ENCODE assay signal across 22 mouse cellular contexts in genomic region chr16:59587816-59588215, GRCm38 (mm10). TPM values are rescaled to one million over a fixed set of nuclear protein-coding genes. Genes with fewer than 3 reads are reported as not detected.
DNase-seq lines count a peak whose midpoint lies in the region; ATAC-seq and TF ChIP-seq lines count a peak whose summit lies in the region.
"Had no signal": no experiment of that assay in that cellular context is flagged by ENCODE, and none has a peak within 500 bp of the region (broad histone marks: within the 10 kb centered on the region; RNA-seq: fewer than 3 reads in every experiment).

No protein-coding gene starts in this region.

- no peaks in the 10 kb centered on the region for H3K4me1 ChIP-seq in intestine, embryonic 15.5 days (replicated peaks)
- H3K4me1 ChIP-seq in intestine, embryonic 16.5 days (ENCODE audit: control insufficient read depth, insufficient read depth, low read length), result no peaks in the 10 kb centered on the region
- H3K4me1 ChIP-seq in neural tube, embryonic 14.5 days (ENCODE audit: control insufficient read depth, insufficient read depth, low read length), result no peaks in the 10 kb centered on the region
- peaks cover 8% of the 10 kb centered on the region; the same call in 1 of the 2 replicates for H3K4me1 ChIP-seq in neural tube, embryonic 15.5 days
- H3K4me1 ChIP-seq in thymus, adult 2 months (replicated peaks; ENCODE audit: control insufficient read depth, insufficient read depth, low read length), result no peaks in the 10 kb centered on the region
- H3K4me1 ChIP-seq: neural tube, embryonic 12.5 days had no signal

- H3K27ac ChIP-seq in intestine, embryonic 15.5 days, result no peak overlapping the region
- no peak overlapping the region for H3K27ac ChIP-seq in intestine, embryonic 16.5 days (ENCODE audit: low read length)
- no peak overlapping the region for H3K27ac ChIP-seq in neural tube, embryonic 14.5 days (ENCODE audit: low read depth, low read length)
- no peak overlapping the region for H3K27ac ChIP-seq in neural tube, embryonic 15.5 days (replicated peaks)
- no peak overlapping the region for H3K27ac ChIP-seq in thymus, adult 2 months (ENCODE audit: control insufficient read depth, insufficient read depth, low read length)
- H3K27ac ChIP-seq: embryonic facial prominence, embryonic 12.5 days; hindbrain, embryonic 14.5 days; kidney, embryonic 15.5 days; limb, embryonic 15.5 days; liver, embryonic 14.5 days; neural tube, embryonic 12.5 days had no signal

- no peaks in the 10 kb centered on the region for H3K27me3 ChIP-seq in intestine, embryonic 15.5 days (replicated peaks)
- H3K27me3 ChIP-seq in intestine, embryonic 16.5 days (replicated peaks; ENCODE audit: control insufficient read depth, insufficient read depth, low read length), result no peaks in the 10 kb centered on the region
- no peaks in the 10 kb centered on the region for H3K27me3 ChIP-seq in neural tube, embryonic 14.5 days (ENCODE audit: control insufficient read depth, insufficient read depth, low read length)
- H3K27me3 ChIP-seq in neural tube, embryonic 15.5 days (replicated peaks), result no peaks in the 10 kb centered on the region
- H3K27me3 ChIP-seq in thymus, adult 2 months (ENCODE audit: control insufficient read depth, insufficient read depth, low read length), result no peaks in the 10 kb centered on the region
- H3K27me3 ChIP-seq: embryonic facial prominence, embryonic 12.5 days; kidney, embryonic 15.5 days; limb, embryonic 15.5 days; megakaryocyte, embryonic 14.5 days; neural tube, embryonic 12.5 days had no signal

- H3K4me3 ChIP-seq in intestine, embryonic 15.5 days (replicated peaks), result no peak overlapping the region
- no peak overlapping the region for H3K4me3 ChIP-seq in intestine, embryonic 16.5 days (ENCODE audit: low read length)
- no peak overlapping the region for H3K4me3 ChIP-seq in neural tube, embryonic 14.5 days (ENCODE audit: low read depth, low read length)
- no peak overlapping the region for H3K4me3 ChIP-seq in neural tube, embryonic 15.5 days (replicated peaks)
- H3K4me3 ChIP-seq in thymus, adult 2 months (ENCODE audit: control insufficient read depth, insufficient read depth, low read length), result no peak overlapping the region
- H3K4me3 ChIP-seq: embryonic facial prominence, embryonic 12.5 days; kidney, embryonic 15.5 days; limb, embryonic 15.5 days; megakaryocyte, embryonic 14.5 days; neural tube, embryonic 12.5 days had no signal

- H3K36me3 ChIP-seq in intestine, embryonic 15.5 days, result no peaks in the 10 kb centered on the region
- H3K36me3 ChIP-seq in intestine, embryonic 16.5 days (ENCODE audit: control insufficient read depth, insufficient read depth, low read length), result no peaks in the 10 kb centered on the region
- no peaks in the 10 kb centered on the region for H3K36me3 ChIP-seq in neural tube, embryonic 14.5 days (ENCODE audit: control insufficient read depth, insufficient read depth, low read length)
- no peaks in the 10 kb centered on the region for H3K36me3 ChIP-seq in neural tube, embryonic 15.5 days
- H3K36me3 ChIP-seq in thymus, adult 2 months (ENCODE audit: control insufficient read depth, insufficient read depth, low read length), result no peaks in the 10 kb centered on the region
- H3K36me3 ChIP-seq: embryonic facial prominence, embryonic 12.5 days; kidney, embryonic 15.5 days; limb, embryonic 15.5 days; neural tube, embryonic 12.5 days had no signal

- peak; percentile 31; the same call in 1 of the 2 replicates for ATAC-seq in intestine, embryonic 15.5 days
- no peak for ATAC-seq in intestine, embryonic 16.5 days
- peak; percentile 13; the same call in 1 of the 2 replicates for ATAC-seq in neural tube, embryonic 14.5 days (ENCODE audit: low read depth)
- no peak for ATAC-seq in neural tube, embryonic 15.5 days (ENCODE audit: low FRiP score)
- ATAC-seq: forebrain, postnatal 0 days had no signal

- no peaks in the 10 kb centered on the region for H3K9me3 ChIP-seq in intestine, embryonic 15.5 days
- no peaks in the 10 kb centered on the region for H3K9me3 ChIP-seq in intestine, embryonic 16.5 days (ENCODE audit: control insufficient read depth, low read length)
- H3K9me3 ChIP-seq in neural tube, embryonic 14.5 days (ENCODE audit: control insufficient read depth, low read length), result no peaks in the 10 kb centered on the region
- no peaks in the 10 kb centered on the region for H3K9me3 ChIP-seq in neural tube, embryonic 15.5 days (replicated peaks)
- H3K9me3 ChIP-seq: embryonic facial prominence, embryonic 12.5 days; kidney, embryonic 15.5 days; limb, embryonic 15.5 days; neural tube, embryonic 12.5 days had no signal

- H3K4me2 ChIP-seq in intestine, embryonic 15.5 days (replicated peaks), result no peak overlapping the region
- H3K4me2 ChIP-seq in intestine, embryonic 16.5 days (ENCODE audit: low read depth, low read length), result no peak overlapping the region
- H3K4me2 ChIP-seq in neural tube, embryonic 14.5 days (ENCODE audit: low read depth, low read length), result no peak overlapping the region
- no peak overlapping the region for H3K4me2 ChIP-seq in neural tube, embryonic 15.5 days
- H3K4me2 ChIP-seq: embryonic facial prominence, embryonic 12.5 days; hindbrain, embryonic 14.5 days; kidney, embryonic 15.5 days; limb, embryonic 15.5 days; neural tube, embryonic 12.5 days had no signal

- no peak overlapping the region for H3K9ac ChIP-seq in intestine, embryonic 15.5 days
- no peak overlapping the region for H3K9ac ChIP-seq in intestine, embryonic 16.5 days (ENCODE audit: low read depth, low read length)
- no peak overlapping the region for H3K9ac ChIP-seq in neural tube, embryonic 14.5 days (replicated peaks; ENCODE audit: low read depth, low read length)
- H3K9ac ChIP-seq in neural tube, embryonic 15.5 days (replicated peaks), result no peak overlapping the region
- H3K9ac ChIP-seq: embryonic facial prominence, embryonic 12.5 days; forebrain, postnatal 0 days; hindbrain, embryonic 14.5 days; kidney, embryonic 15.5 days; limb, embryonic 15.5 days; liver, embryonic 14.5 days; neural tube, embryonic 12.5 days had no signal

- peak; percentile 93 for DNase-seq in heart, adult 11 months
- no peak for DNase-seq in heart, postnatal 4 days
- DNase-seq in thymus, adult 2 months, result no peak
- DNase-seq: adrenal gland, postnatal 14 days; cerebellum, adult 2 months; cerebellum, postnatal 25 days; forebrain, postnatal 0 days; gastrocnemius, postnatal 14 days; kidney, postnatal 4 days; midbrain, embryonic 14.5 days; thymus, postnatal 36 days had no signal

- WGBS in intestine, embryonic 15.5 days, result 75% methylated on average over 10 of the region's 10 CpGs
- WGBS in intestine, embryonic 16.5 days, result 72% methylated on average over 10 of the region's 10 CpGs
- WGBS in neural tube, embryonic 14.5 days, result 80% methylated on average over 10 of the region's 10 CpGs
- WGBS in neural tube, embryonic 15.5 days, result 71% methylated on average over 10 of the region's 10 CpGs
- 95% methylated on average over 10 of the region's 10 CpGs for WGBS in thymus, adult 2 months

- TF ChIP-seq POLR2A in thymus, adult 2 months (IDR thresholded peaks at IDR 0.05; ENCODE audit: control insufficient read depth, extremely low read depth, insufficient read depth, low read length, poor library complexity), result no peak

- no peak for TF ChIP-seq CTCF in thymus, adult 2 months (IDR thresholded peaks at IDR 0.05; ENCODE audit: borderline replicate concordance, control insufficient read depth, extremely low read depth, insufficient read depth, low read length, poor library complexity)

RNA-seq across cellular contexts. Expression of gene Crybg3, which starts 13.0 kb away (rescaled TPM):
- 10 to 100 TPM; 85.5 to 86.4 TPM for total RNA-seq in heart, postnatal 4 days (2021)
- 5.5 and 5.6 TPM in 2 replicates for polyA plus RNA-seq in intestine, embryonic 15.5 days (2015; fragmentation: Nextera tagmentation; extraction: Ambion mirVana)
- polyA plus RNA-seq in intestine, embryonic 16.5 days (2015; fragmentation: Nextera tagmentation; extraction: Ambion mirVana), result 4.4 and 5.0 TPM in 2 replicates
- 2.2 and 3.9 TPM in 2 replicates for polyA plus RNA-seq in neural tube, embryonic 14.5 days (2014; fragmentation: Nextera tagmentation; extraction: Ambion mirVana)
- polyA plus RNA-seq in neural tube, embryonic 15.5 days (2015; fragmentation: Nextera tagmentation; extraction: Ambion mirVana), result 1.8 and 2.8 TPM in 2 replicates
- 1.0 and 1.4 TPM in 2 replicates for polyA plus RNA-seq in thymus, adult 2 months (2012; rRNA removed)

RNA-seq across cellular contexts. Expression of gene Arl6, which starts 51.4 kb away (rescaled TPM):
- 1 to 10 TPM; 6.4 to 8.8 TPM for total RNA-seq in heart, postnatal 4 days (2021)
- polyA plus RNA-seq in intestine, embryonic 15.5 days (2015; fragmentation: Nextera tagmentation; extraction: Ambion mirVana), result 18.0 and 22.2 TPM in 2 replicates
- polyA plus RNA-seq in intestine, embryonic 16.5 days (2015; fragmentation: Nextera tagmentation; extraction: Ambion mirVana), result 14.3 and 15.4 TPM in 2 replicates
- polyA plus RNA-seq in neural tube, embryonic 14.5 days (2014; fragmentation: Nextera tagmentation; extraction: Ambion mirVana), result 47.0 and 50.5 TPM in 2 replicates
- 46.5 and 51.2 TPM in 2 replicates for polyA plus RNA-seq in neural tube, embryonic 15.5 days (2015; fragmentation: Nextera tagmentation; extraction: Ambion mirVana)
- 0.93 and 0.97 TPM in 2 replicates for polyA plus RNA-seq in thymus, adult 2 months (2012; rRNA removed)

Comparison
In these comparisons a context has a peak if more than half of its experiments do, and no peak if none do; other contexts are left out.
1. ATAC-seq: peak in intestine, embryonic 15.5 days (single experiment) and neural tube, embryonic 14.5 days (single experiment); none in intestine, embryonic 16.5 days (single experiment) and neural tube, embryonic 15.5 days (single experiment).